Mouse (Mus musculus) stomach, embryonic 15.5 days (tissue): ENCODE results near the gene Ypel5. TPM values are rescaled to one million over a fixed set of nuclear protein-coding genes. Genes with fewer than 3 reads are reported as not detected.
A peak's percentile ranks its signal among the peaks of the same experiment; 100 is the strongest.

Experiments
- ATAC-seq: fragments of 200-750 bp; cut with Nextera tagmentation; 2 replicates; pipeline ENCODE4 v1.8.0; 2017; ENCODE audit warnings: low read depth, moderate number of reproducible peaks, moderate TSS enrichment; ENCODE audit not compliant: insufficient read depth, low FRiP score
- H3K27ac ChIP-seq: fragments of 300-500 bp; sonication (generic); 2 replicates; pipeline ENCODE4 v1.5.1; 2015; ENCODE audit warnings: mild to moderate bottlenecking, inconsistent platforms
- H3K27me3 ChIP-seq: fragments of 300-500 bp; sonication (generic); replicated peaks from 2 replicates; pipeline ENCODE4 v1.6.1; 2015; ENCODE audit warnings: inconsistent platforms
- H3K36me3 ChIP-seq: fragments of 300-500 bp; sonication (generic); 2 replicates; pipeline ENCODE4 v1.6.1; 2015; ENCODE audit warnings: inconsistent platforms
- H3K4me1 ChIP-seq: fragments of 300-500 bp; sonication (generic); 2 replicates; pipeline ENCODE4 v1.6.1; 2015; ENCODE audit warnings: inconsistent platforms
- H3K4me2 ChIP-seq: fragments of 300-500 bp; sonication (generic); 2 replicates; pipeline ENCODE4 v1.6.1; 2015; ENCODE audit warnings: mild to moderate bottlenecking, inconsistent platforms
- H3K4me3 ChIP-seq: fragments of 300-500 bp; sonication (generic); replicated peaks from 2 replicates; pipeline ENCODE4 v1.5.1; 2015; ENCODE audit warnings: inconsistent platforms
- H3K9ac ChIP-seq: fragments of 300-500 bp; sonication (generic); 2 replicates; pipeline ENCODE4 v1.6.1; 2015; ENCODE audit warnings: inconsistent platforms
- H3K9me3 ChIP-seq: fragments of 300-500 bp; sonication (generic); 2 replicates; pipeline ENCODE4 v1.6.1; 2016; ENCODE audit warnings: inconsistent platforms
- WGBS: fragments of 180-500 bp; shearing (Covaris S2); methylation state at CpG from one replicate; pipeline ENCODE4 v1.1.7; 2015; 5-methylcytosine and 5-hydroxymethylcytosine counted together
- polyA plus RNA-seq: library from polyadenylated mRNA; unstranded; fragments of >200 nt; fragmentation: Nextera tagmentation; extraction: Ambion mirVana; gene quantifications from 2 replicates; pipeline ENCODE4 v1.2.1, GENCODE M21; 2015

The Ypel5 gene
- polyA plus RNA-seq, 1 experiment from 2014 or later, result 41.7 TPM

GRCm38 (mm10) chr17:72820425-72820824 lies 15.8 kb upstream of the Ypel5 start:
- H3K9ac ChIP-seq, result no peak overlapping the region

GRCm38 (mm10) chr17:72821923-72822322 lies 14.3 kb upstream of the Ypel5 start:
- H3K4me2 ChIP-seq, result no peak overlapping the region
- no peaks in the 10 kb centered on the region for H3K36me3 ChIP-seq
- no peak overlapping the region for H3K4me3 ChIP-seq
- ATAC-seq, result no peak
- H3K9ac ChIP-seq, result no peak overlapping the region
- H3K27ac ChIP-seq, result no peak overlapping the region
- H3K4me1 ChIP-seq, result no peaks in the 10 kb centered on the region
- no peaks in the 10 kb centered on the region for H3K9me3 ChIP-seq
- H3K27me3 ChIP-seq, result no peaks in the 10 kb centered on the region
- WGBS, result 42% methylated on average over 1 of the region's 1 CpGs

More at GRCm38 (mm10) chr17:72820425-72820824, 15.8 kb upstream of the Ypel5 start:
- Histone ChIP-seq H3K27me3 (no peaks in the 10 kb centered on the region), H3K4me1 (no peaks in the 10 kb centered on the region), H3K9me3 (no peaks in the 10 kb centered on the region), H3K27ac (no peak overlapping the region), H3K4me2 (no peak overlapping the region), H3K4me3 (no peak overlapping the region), H3K36me3 (no peaks in the 10 kb centered on the region)
- ATAC-seq, result no peak
- 46% methylated on average over 4 of the region's 4 CpGs for WGBS

- Histone ChIP-seq H3K9ac (no peak overlapping the region), H3K27ac (no peak overlapping the region), H3K27me3 (no peaks in the 10 kb centered on the region), H3K4me1 (no peaks in the 10 kb centered on the region), H3K36me3 (no peaks in the 10 kb centered on the region), H3K4me3 (no peak overlapping the region), H3K9me3 (no peaks in the 10 kb centered on the region), H3K4me2 (no peak overlapping the region)
- no peak for ATAC-seq
- 85% methylated on average over 3 of the region's 3 CpGs for WGBS
Measured at GRCm38 (mm10) chr17:72826916-72827534, 9.2 kb upstream of the Ypel5 start.

GRCm38 (mm10) chr17:72828027-72828678 lies 8.1 kb upstream of the Ypel5 start:
- no peaks in the 10 kb centered on the region for H3K9me3 ChIP-seq
- no peak overlapping the region for H3K27ac ChIP-seq
- no peak overlapping the region for H3K9ac ChIP-seq
- no peak overlapping the region for H3K4me3 ChIP-seq
- ATAC-seq, result peak; percentile 85
- no peaks in the 10 kb centered on the region for H3K36me3 ChIP-seq
- H3K4me1 ChIP-seq, result no peaks in the 10 kb centered on the region
- 46% methylated on average over 3 of the region's 3 CpGs for WGBS
- H3K27me3 ChIP-seq, result no peaks in the 10 kb centered on the region
- H3K4me2 ChIP-seq, result no peak overlapping the region

- 63% methylated on average over 8 of the region's 8 CpGs for whole genome bisulfite sequencing
- H3K4me3 ChIP-seq, result no peak overlapping the region
- no peaks in the 10 kb centered on the region for H3K36me3 ChIP-seq
- H3K4me1 ChIP-seq, result no peaks in the 10 kb centered on the region
- no peaks in the 10 kb centered on the region for H3K9me3 ChIP-seq
- no peak overlapping the region for H3K27ac ChIP-seq
- no peak overlapping the region for H3K4me2 ChIP-seq
- no peak overlapping the region for H3K9ac ChIP-seq
- no peaks in the 10 kb centered on the region for H3K27me3 ChIP-seq
- peak; percentile 31 for ATAC-seq
Measured at GRCm38 (mm10) chr17:72828687-72829086, 7.6 kb upstream of the Ypel5 start.

GRCm38 (mm10) chr17:72837140-72837712 lies 973 bp downstream of the Ypel5 start:
- Histone ChIP-seq H3K27me3 (no peaks in the 10 kb centered on the region), H3K4me2 (peak overlapping the region; percentile 80), H3K4me3 (peak overlapping the region; percentile 93), H3K9me3 (no peaks in the 10 kb centered on the region), H3K27ac (peak overlapping the region; percentile 97), H3K36me3 (no peaks in the 10 kb centered on the region), H3K9ac (peak overlapping the region; percentile 95), H3K4me1 (peaks cover 8% of the 10 kb centered on the region)
- WGBS, result under 1% methylated on average over 59 of the region's 77 CpGs
- ATAC-seq, result peak; percentile 74

- no peak for ATAC-seq
- Histone ChIP-seq H3K27me3 (no peaks in the 10 kb centered on the region), H3K27ac (peak overlapping the region; percentile 97), H3K4me3 (peak overlapping the region; percentile 93), H3K9me3 (no peaks in the 10 kb centered on the region), H3K4me2 (peak overlapping the region; percentile 80), H3K4me1 (peaks cover 8% of the 10 kb centered on the region), H3K9ac (peak overlapping the region; percentile 50; the same call in 1 of the 2 replicates), H3K36me3 (no peaks in the 10 kb centered on the region)
- WGBS, result 17% methylated on average over 8 of the region's 8 CpGs
Measured at GRCm38 (mm10) chr17:72837824-72838474, 1.7 kb downstream of the Ypel5 start.

- H3K27ac ChIP-seq, result no peak overlapping the region
- no peak for ATAC-seq
- no peak overlapping the region for H3K4me3 ChIP-seq
- H3K27me3 ChIP-seq, result no peaks in the 10 kb centered on the region
- no peak overlapping the region for H3K9ac ChIP-seq
- no peaks in the 10 kb centered on the region for H3K36me3 ChIP-seq
- 77% methylated on average over 2 of the region's 2 CpGs for WGBS
- no peak overlapping the region for H3K4me2 ChIP-seq
- peaks cover 8% of the 10 kb centered on the region for H3K4me1 ChIP-seq
- no peaks in the 10 kb centered on the region for H3K9me3 ChIP-seq
Measured at GRCm38 (mm10) chr17:72839000-72839399, 2.7 kb downstream of the Ypel5 start.

- Histone ChIP-seq H3K4me1 (no peaks in the 10 kb centered on the region), H3K4me3 (no peak overlapping the region), H3K4me2 (no peak overlapping the region), H3K27me3 (no peaks in the 10 kb centered on the region), H3K9me3 (no peaks in the 10 kb centered on the region), H3K9ac (no peak overlapping the region), H3K27ac (no peak overlapping the region), H3K36me3 (peaks cover 11% of the 10 kb centered on the region; the same call in 1 of the 2 replicates)
- no peak for ATAC-seq
- 92% methylated on average over 6 of the region's 6 CpGs for WGBS
Measured at GRCm38 (mm10) chr17:72844393-72844792, 8.1 kb downstream of the Ypel5 start.

- Histone ChIP-seq H3K4me2 (no peak overlapping the region), H3K9me3 (no peaks in the 10 kb centered on the region), H3K9ac (no peak overlapping the region), H3K4me3 (no peak overlapping the region), H3K27me3 (no peaks in the 10 kb centered on the region), H3K36me3 (peaks cover 11% of the 10 kb centered on the region; the same call in 1 of the 2 replicates), H3K4me1 (no peaks in the 10 kb centered on the region), H3K27ac (no peak overlapping the region)
- no peak for ATAC-seq
- 83% methylated on average over 7 of the region's 7 CpGs for WGBS
Measured at GRCm38 (mm10) chr17:72844949-72845490, 8.8 kb downstream of the Ypel5 start.

- H3K4me1 ChIP-seq, result no peaks in the 10 kb centered on the region
- H3K4me2 ChIP-seq, result no peak overlapping the region
- peaks cover 11% of the 10 kb centered on the region; the same call in 1 of the 2 replicates for H3K36me3 ChIP-seq
- ATAC-seq, result no peak
- H3K9ac ChIP-seq, result no peak overlapping the region
- no peak overlapping the region for H3K4me3 ChIP-seq
- no peaks in the 10 kb centered on the region for H3K9me3 ChIP-seq
- no peak overlapping the region for H3K27ac ChIP-seq
- no peaks in the 10 kb centered on the region for H3K27me3 ChIP-seq
Measured at GRCm38 (mm10) chr17:72845521-72845920, 9.3 kb downstream of the Ypel5 start.

GRCm38 (mm10) chr17:72855298-72855697 lies 19.0 kb downstream of the Ypel5 start:
- no peak overlapping the region for H3K4me3 ChIP-seq
- H3K36me3 ChIP-seq, result 0 out of 2 replicates have a peak, but pooled peaks cover 4% of the 10 kb centered on the region
- no peak overlapping the region for H3K9ac ChIP-seq
- 48% methylated on average over 1 of the region's 1 CpGs for WGBS
- no peaks in the 10 kb centered on the region for H3K9me3 ChIP-seq
- no peak overlapping the region for H3K27ac ChIP-seq
- H3K27me3 ChIP-seq, result no peaks in the 10 kb centered on the region
- no peaks in the 10 kb centered on the region for H3K4me1 ChIP-seq
- no peak for ATAC-seq
- no peak overlapping the region for H3K4me2 ChIP-seq
